Mouse (Mus musculus) adrenal gland, postnatal 25 days (tissue): ENCODE measurements around the gene Atp6v0e2. TPM values are rescaled to one million over a fixed set of nuclear protein-coding genes. Genes with fewer than 3 reads are reported as not detected.
A peak's percentile ranks its signal among the peaks of the same experiment; 100 is the strongest.
"Not testable (repeated sequence)": the region's sequence is repeated elsewhere in the genome, so short reads cannot be mapped to it uniquely, and the experiment has no call there.

Experiments
- DNase-seq: peaks from one replicate; pipeline ENCODE4 v3.0.0; 2021; ENCODE audit warnings: mixed read lengths
- long read RNA-seq: library from polyadenylated mRNA; stranded (forward); transcript quantifications from one replicate; pipeline ENCODE4 v2.0.0, GENCODE M21; 2021
- total RNA-seq: library from RNA; stranded (reverse); gene quantifications from 2 replicates; pipeline ENCODE4 v1.2.3, GENCODE M21; 2021

The Atp6v0e2 gene
- 51.6 and 58.2 TPM in 2 replicates for total RNA-seq
- long read RNA-seq, transcript Atp6v0e2-201 (4 exons, 1,789 nt), result major isoform, 40 of 44 reads
- long read RNA-seq, partial matches to known transcripts, result 4 of 44 reads
- long read RNA-seq, other reads (novel, unspliced or antisense), result 0 of 44 reads

DNA sequence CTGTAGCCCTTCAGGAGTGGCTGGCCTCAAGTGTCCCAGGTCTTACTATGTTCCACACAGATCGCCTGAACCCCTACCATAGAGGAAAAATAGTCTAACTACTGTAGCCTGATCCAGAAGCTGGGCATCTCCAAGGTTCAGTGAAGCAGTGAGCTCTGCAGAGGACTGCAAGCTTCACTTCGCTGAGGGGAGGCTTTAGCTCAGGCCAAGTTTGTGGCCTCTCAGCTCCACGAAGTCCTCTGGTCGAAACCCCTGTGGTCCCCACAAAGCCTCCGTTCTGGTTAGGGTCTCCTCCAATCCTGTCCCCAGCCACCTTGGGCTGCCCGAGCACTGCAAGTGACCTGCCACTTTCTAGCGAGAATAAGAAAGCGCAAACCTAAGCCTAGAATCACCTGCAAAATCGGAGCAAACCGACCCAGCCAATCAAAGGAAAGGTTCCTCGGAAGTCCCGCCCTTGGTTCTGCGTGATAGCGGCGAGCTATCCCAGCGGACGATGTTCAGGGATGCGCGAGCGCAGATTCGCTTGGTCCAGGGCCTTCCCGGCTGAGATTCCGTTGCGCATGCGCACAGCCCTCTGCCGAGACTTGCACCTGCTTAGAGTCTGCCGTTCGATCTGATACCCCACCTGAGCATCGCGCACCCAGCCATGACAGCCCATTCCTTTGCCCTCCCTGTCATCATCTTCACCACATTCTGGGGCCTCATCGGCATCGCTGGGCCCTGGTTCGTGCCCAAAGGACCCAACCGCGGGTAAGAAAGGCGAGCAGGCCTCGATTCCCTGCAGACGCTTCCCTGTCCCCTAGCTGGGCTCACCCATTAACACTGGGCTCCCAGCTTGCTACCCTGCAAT is at the start of gene Atp6v0e2:
TSS of gene Atp6v0e2 (plus strand) at position 511 of the 850 bp plus-strand sequence.
- DNase-seq, result peak; percentile 90

DNA sequence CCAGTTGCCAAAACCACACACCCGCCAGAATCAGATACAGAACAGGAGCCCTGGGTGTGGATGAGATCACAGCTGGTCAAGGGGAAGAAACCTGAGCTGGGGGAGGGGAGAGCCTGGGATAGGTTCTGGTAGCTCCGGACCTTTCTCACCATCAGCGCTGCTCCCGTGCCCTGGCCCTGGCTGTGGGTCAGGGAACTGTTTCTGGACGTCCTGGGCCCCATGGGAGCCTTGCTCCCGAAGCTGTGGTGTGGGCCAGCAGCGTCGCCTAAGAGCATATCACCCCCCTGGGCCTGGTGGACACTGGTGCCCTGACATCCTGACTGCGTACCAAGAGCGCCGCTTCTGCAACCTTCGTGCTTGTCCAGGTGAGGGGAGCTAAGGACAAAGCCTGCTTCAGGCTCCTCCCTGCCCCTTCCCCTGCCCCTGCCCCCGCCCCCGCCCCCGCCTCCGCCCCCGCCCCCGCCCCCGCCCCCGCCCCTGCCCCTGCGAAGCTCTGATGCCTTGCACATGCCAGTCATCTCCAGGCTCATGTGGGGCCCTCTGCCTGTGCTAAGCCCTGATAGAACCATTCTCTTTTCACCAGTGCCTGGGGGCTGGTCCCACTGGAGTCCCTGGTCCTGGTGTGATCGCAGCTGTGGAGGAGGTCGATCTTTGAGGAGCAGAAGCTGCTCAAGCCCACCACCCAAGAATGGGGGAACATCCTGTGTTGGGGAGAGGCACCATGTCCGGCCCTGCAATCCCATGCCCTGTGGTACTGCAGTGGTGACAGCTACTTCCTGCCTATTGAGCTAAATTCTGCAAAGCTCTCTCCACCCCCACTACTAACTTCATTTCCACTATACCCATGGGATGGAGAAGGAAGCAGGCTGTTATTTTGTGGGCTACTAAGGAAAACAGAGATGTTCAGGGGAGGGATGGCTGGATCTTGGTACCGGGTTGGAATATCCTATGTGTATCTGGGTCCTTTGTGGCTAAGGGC is 49.4 kb upstream of the Atp6v0e2 start:
- no peak for DNase-seq

GRCm38 (mm10) chr6:48489741-48490140 is 47.7 kb upstream of the Atp6v0e2 start:
- DNase-seq, result no peak

DNA sequence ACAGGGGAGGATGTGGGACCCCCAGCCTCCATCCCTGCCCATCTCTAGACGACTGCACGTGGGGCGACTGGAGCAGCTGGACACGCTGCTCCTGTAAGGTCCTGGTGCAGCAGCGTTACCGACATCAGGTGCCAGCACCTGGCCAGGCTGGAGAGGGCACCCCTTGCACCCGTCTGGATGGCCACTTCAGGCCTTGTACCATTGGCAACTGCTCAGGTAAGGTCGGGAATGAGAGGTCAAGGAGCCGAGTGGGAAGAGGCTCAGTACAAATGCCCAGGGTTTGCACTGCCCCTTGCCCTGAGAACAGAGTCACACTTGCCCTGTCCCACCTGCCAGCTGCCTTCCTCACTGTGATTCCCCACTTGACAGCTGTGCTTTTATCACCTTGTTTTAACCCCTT is 46.1 kb upstream of the Atp6v0e2 start:
- DNase-seq, result no peak

GRCm38 (mm10) chr6:48493136-48493730 is 44.2 kb upstream of the Atp6v0e2 start:
- no peak for DNase-seq

GRCm38 (mm10) chr6:48497521-48497920 is 39.9 kb upstream of the Atp6v0e2 start:
- no peak for DNase-seq

GRCm38 (mm10) chr6:48503847-48504240 is 33.6 kb upstream of the Atp6v0e2 start:
- DNase-seq, result no peak

GRCm38 (mm10) chr6:48504241-48504854 is 33.1 kb upstream of the Atp6v0e2 start:
- peak; percentile 72 for DNase-seq

DNA sequence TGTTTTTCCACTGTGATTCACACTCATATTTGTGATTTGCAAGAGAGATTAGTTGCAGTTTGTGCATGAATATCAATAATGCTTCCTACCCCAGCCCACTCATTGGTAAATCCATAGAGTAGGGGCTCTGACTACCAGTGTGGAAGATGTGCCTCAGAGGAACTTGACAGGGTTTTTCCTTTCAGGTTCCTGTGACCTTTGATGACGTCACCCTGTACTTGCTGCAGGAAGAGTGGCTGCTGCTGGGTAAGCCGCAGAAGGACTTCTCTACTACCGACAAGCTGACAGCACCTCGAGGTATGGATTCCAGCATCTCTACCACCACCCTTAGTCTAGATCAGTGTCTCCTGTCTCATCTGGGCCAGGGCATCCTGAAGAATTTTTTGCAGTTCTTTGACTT is 29.3 kb upstream of the Atp6v0e2 start:
- no peak for DNase-seq

DNA sequence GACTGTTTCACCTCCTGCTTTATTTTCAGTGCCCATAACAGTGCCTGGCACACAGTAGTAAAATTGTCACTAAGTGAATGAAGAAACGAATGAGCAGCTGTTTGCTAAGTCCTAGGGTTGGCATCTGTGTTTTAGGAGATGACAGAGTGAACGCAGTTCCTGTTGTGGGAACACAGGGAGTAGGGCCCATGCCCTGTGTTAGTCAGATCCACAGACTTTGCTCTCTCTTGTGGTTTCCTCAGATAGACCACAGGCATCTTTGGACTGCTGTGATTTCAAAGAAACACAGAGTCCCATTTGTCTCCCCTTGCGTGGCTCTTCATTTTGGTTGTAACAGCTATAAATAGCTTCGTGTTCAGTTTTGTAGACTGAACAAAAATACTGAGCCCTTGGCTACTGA is 27.0 kb upstream of the Atp6v0e2 start:
- DNase-seq, result no peak

GRCm38 (mm10) chr6:48511861-48512260 is 25.6 kb upstream of the Atp6v0e2 start:
- no peak for DNase-seq

- DNase-seq, result not testable (repeated sequence)
Measured at GRCm38 (mm10) chr6:48524882-48525281, 12.5 kb upstream of the Atp6v0e2 start.

- no peak for DNase-seq
Measured at GRCm38 (mm10) chr6:48527901-48528300, 9.5 kb upstream of the Atp6v0e2 start.

- DNase-seq, result no peak
Measured at GRCm38 (mm10) chr6:48529261-48529660, 8.2 kb upstream of the Atp6v0e2 start.

DNA sequence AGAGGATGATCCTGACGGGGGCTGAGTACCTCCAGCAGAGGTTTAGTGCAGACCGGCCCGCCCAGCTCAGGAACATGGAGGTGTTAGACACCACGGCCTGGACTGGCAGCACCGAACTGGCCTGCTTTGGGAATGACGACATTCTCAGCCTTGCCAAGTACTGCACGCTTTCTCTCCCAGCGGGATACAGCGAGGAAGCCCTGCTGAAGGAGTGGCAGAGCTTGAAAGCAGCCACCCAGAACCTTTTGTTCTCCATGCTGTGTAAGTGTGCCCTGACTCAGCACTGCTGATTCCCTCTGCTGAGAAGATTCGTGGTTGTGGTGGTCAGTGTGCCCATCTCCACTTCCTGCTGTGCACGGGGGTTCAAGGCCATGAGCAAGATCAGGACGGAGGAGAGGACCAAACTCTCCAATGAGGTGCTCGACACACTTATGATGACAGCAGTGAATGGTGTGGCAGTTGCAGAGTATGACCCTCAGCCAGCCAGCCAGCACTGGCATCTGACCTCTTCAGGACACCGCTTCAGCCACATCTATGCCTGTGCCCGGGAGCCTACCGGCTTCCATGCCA is 7.5 kb upstream of the Atp6v0e2 start:
- DNase-seq, result no peak

DNA sequence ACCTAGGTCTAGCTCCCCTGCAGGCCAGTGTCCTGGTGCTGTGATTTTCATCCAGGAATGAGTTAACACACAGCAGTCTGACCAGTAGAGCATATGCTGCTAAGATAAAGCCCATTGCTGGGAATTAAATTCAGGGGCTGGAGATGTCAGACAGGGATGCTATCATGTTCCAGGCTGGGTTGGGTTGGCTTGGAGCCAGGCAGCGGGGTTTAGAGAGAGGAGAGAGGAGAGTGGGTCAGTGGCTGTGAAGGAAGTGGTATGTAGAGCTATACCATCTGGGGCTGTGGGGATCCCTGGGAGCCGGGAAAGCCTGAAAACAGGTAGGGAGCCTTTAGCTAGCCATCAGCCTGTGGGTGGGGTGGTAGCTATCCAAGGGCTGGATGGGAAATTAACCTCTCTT is 6.6 kb upstream of the Atp6v0e2 start:
- DNase-seq, result no peak

GRCm38 (mm10) chr6:48533475-48533874 is 3.9 kb upstream of the Atp6v0e2 start:
- no peak for DNase-seq

GRCm38 (mm10) chr6:48534913-48535312 is 2.5 kb upstream of the Atp6v0e2 start:
- no peak for DNase-seq

DNA sequence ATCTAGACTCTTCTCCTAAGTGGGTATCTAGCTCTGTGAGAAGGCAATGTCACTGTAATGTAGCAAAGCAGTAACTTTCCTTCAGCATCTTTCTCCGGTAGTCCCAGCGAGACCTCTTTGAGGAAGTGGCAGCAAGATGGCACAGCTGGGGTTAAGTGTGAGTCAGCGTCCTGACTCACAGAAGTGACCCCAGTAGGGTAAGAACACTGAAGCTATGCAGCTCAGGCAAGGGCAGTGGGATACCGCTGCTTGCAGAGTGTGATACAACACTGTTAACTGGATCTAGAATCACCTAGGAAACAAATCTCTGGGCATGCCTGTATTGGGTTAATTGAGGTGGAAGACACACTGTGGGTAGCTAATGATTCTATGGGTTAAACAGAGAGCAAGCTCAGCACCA is 1.3 kb upstream of the Atp6v0e2 start:
- DNase-seq, result no peak

DNA sequence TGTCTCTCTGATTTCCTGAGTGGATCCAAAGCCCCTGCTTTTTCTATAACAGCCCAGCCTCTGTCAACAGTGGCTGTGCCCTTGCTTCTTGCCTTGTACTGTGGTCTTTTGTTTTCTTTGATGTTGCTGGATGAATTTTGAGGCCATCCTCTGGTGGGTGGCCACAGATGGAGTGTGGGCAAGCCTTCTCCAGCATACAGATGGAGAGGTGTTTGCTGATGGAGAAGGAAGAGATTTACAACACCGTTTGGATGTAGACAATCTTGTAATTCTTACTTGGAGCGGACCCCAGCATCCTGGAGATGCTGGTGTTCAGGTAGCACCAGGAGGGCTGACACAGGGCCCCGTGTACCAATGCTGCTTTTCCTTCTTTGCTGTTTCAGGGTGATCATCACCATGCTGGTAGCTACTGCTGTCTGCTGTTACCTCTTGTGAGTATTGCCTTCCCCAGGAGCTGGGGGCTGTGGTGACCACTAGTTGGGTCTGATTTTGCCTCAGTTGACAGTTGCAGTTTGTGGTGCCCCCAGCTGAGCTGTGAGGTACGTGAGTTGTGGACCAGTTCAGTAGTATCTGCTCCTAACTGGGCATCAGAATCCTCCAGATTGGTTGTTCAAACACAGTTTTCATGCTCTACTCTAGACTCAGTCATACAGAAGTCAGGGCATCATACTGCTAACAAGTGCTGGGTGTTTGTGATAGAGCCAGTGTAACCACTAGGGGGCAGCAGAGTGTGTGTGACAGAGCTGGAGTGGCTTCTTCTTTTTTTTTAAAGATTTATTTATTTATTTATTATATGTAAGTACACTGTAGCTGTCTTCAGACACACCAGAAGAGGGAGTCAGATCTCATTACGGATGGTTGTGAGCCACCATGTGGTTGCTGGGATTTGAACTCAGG is 1.7 kb downstream of the Atp6v0e2 start:
- DNase-seq, result peak; percentile 72
